ENCODE assay signal across 17 mouse cellular contexts in the genomic region with DNA sequence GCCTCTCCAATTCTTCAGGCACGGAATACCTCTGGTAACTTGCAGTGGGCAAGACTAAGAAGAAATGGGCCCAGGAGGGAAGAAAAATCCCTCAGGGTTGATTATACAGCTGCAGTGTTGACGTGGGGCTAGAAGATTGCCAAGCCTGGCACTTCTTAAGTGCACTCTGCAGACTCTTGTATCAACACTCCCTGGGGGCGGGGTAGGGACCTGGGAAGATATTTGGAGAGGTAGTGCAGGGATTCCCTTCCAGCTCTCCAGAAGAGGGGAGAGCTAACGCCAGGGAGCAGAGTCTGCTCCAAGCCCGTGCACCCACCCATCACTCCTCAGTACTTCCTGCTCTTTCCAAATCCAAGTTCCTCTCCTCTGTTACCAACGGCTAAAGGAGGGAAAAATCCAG.
DNase-seq lines count a peak whose midpoint lies in the region; ATAC-seq and TF ChIP-seq lines count a peak whose summit lies in the region.
"Had no signal": no experiment of that assay in that cellular context is flagged by ENCODE, and none has a peak within 500 bp of the region (broad histone marks: within the 10 kb centered on the region; RNA-seq: fewer than 3 reads in every experiment).

No protein-coding gene starts in this region.

- WGBS in heart, embryonic 10.5 days = 26% methylated on average over 6 of the region's 6 CpGs
- WGBS in heart, adult 2 months = 35% methylated on average over 6 of the region's 6 CpGs
- 21% methylated on average over 6 of the region's 6 CpGs for WGBS in heart, embryonic 16.5 days

- H3K9me3 ChIP-seq in heart, embryonic 10.5 days = no peaks in the 10 kb centered on the region
- H3K9me3 ChIP-seq in heart, embryonic 16.5 days (replicated peaks; ENCODE audit: control insufficient read depth, low read length) = no peaks in the 10 kb centered on the region
- H3K9me3 ChIP-seq: forebrain, embryonic 10.5 days; intestine, embryonic 15.5 days; liver, embryonic 12.5 days; stomach, embryonic 15.5 days had no signal

- TF ChIP-seq POLR2A in heart, adult 2 months (IDR thresholded peaks at IDR 0.05; ENCODE audit: insufficient read depth, low read depth, low read length) = no peak

- no peak for TF ChIP-seq EP300 in heart, adult 2 months (IDR thresholded peaks at IDR 0.05; ENCODE audit: insufficient read depth, low read depth, low read length)

- no peak overlapping the region for H3K9ac ChIP-seq in heart, adult 2 months (ENCODE audit: low read depth, low read length)
- no peak overlapping the region for H3K9ac ChIP-seq in heart, embryonic 16.5 days (ENCODE audit: low read length)
- H3K9ac ChIP-seq: intestine, embryonic 15.5 days; liver, embryonic 12.5 days; stomach, embryonic 15.5 days had no signal

- intact Hi-C loops in heart, adult 2 months (cut with DNase I) = loop anchor here (10.0 kb wide), 1 partner anchor 364 kb away; no protein-coding TSS in a partner anchor

- DNase-seq in heart, adult 18-20 months = peak; percentile 13 to 14
- no peak for DNase-seq in heart, embryonic 10.5 days (ENCODE audit: low spot score)
- peak; percentile 18 to 19 for DNase-seq in heart, adult 2 months
- peak; percentile 5 for DNase-seq in skeletal muscle tissue, adult 2 months (ENCODE audit: low read depth, low spot score)
- no peak for DNase-seq in thymus, adult 18-20 months
- no peak for DNase-seq in layer of hippocampus, postnatal 10 days (ENCODE audit: low spot score in 2 of 2)
- DNase-seq: cerebellum, adult 2 months; kidney, postnatal 14 days; layer of hippocampus, adult 9-11 months; midbrain, embryonic 14.5 days had no signal

- TF ChIP-seq CTCF in heart, adult 2 months (IDR thresholded peaks at IDR 0.05) = no peak

- ATAC-seq in heart, embryonic 16.5 days (replicated peaks; ENCODE audit: extremely low read depth, insufficient read depth, low FRiP score) = peak; percentile 77
- ATAC-seq: activated CD4-positive, CD25-positive, alpha-beta regulatory T cell, adult 4 months; CD4-positive, CD25-positive, alpha-beta regulatory T cell, adult 4 months; intestine, embryonic 15.5 days; liver, embryonic 12.5 days had no signal

- H3K36me3 ChIP-seq in heart, embryonic 10.5 days = no peaks in the 10 kb centered on the region
- H3K36me3 ChIP-seq in heart, adult 2 months (ENCODE audit: control insufficient read depth, insufficient read depth, low read length) = no peaks in the 10 kb centered on the region
- H3K36me3 ChIP-seq in heart, embryonic 16.5 days (ENCODE audit: control insufficient read depth, insufficient read depth) = no peaks in the 10 kb centered on the region
- H3K36me3 ChIP-seq: forebrain, embryonic 10.5 days; intestine, embryonic 15.5 days; liver, embryonic 12.5 days; stomach, embryonic 15.5 days had no signal

- no peak overlapping the region for H3K4me3 ChIP-seq in heart, embryonic 10.5 days
- no peak overlapping the region for H3K4me3 ChIP-seq in heart, adult 2 months
- no peak overlapping the region for H3K4me3 ChIP-seq in heart, embryonic 16.5 days (ENCODE audit: low read length)
- H3K4me3 ChIP-seq: forebrain, embryonic 10.5 days; intestine, embryonic 15.5 days; liver, embryonic 12.5 days; stomach, embryonic 15.5 days had no signal

- no peaks in the 10 kb centered on the region for H3K27me3 ChIP-seq in heart, embryonic 10.5 days (ENCODE audit: insufficient read depth, poor library complexity, severe bottlenecking)
- no peaks in the 10 kb centered on the region for H3K27me3 ChIP-seq in heart, adult 2 months (ENCODE audit: control insufficient read depth, insufficient read depth, low read length)
- H3K27me3 ChIP-seq in heart, embryonic 16.5 days (ENCODE audit: control insufficient read depth, insufficient read depth, low read length) = no peaks in the 10 kb centered on the region
- H3K27me3 ChIP-seq: intestine, embryonic 15.5 days; liver, embryonic 12.5 days; stomach, embryonic 15.5 days had no signal

- no peaks in the 10 kb centered on the region for H3K79me2 ChIP-seq in heart, adult 2 months (replicated peaks; ENCODE audit: control insufficient read depth, insufficient read depth, low read length)

- H3K4me1 ChIP-seq in heart, embryonic 10.5 days = no peaks in the 10 kb centered on the region
- H3K4me1 ChIP-seq in heart, adult 2 months (ENCODE audit: control insufficient read depth, insufficient read depth, low read length) = no peaks in the 10 kb centered on the region
- peaks cover 22% of the 10 kb centered on the region for H3K4me1 ChIP-seq in heart, embryonic 16.5 days (ENCODE audit: control insufficient read depth, insufficient read depth, low read length)
- H3K4me1 ChIP-seq: forebrain, embryonic 10.5 days; intestine, embryonic 15.5 days; liver, embryonic 12.5 days; stomach, embryonic 15.5 days had no signal

- H3K27ac ChIP-seq in heart, embryonic 10.5 days = no peak overlapping the region
- no peak overlapping the region for H3K27ac ChIP-seq in heart, adult 2 months
- no peak overlapping the region for H3K27ac ChIP-seq in heart, embryonic 16.5 days (ENCODE audit: low read length)
- H3K27ac ChIP-seq: forebrain, embryonic 10.5 days; intestine, embryonic 15.5 days; liver, embryonic 12.5 days; stomach, embryonic 15.5 days had no signal

- H3K4me2 ChIP-seq in heart, embryonic 16.5 days (ENCODE audit: low read depth, low read length) = peak overlapping the region; percentile 23; the same call in 1 of the 2 replicates
- H3K4me2 ChIP-seq: intestine, embryonic 15.5 days; liver, embryonic 12.5 days; stomach, embryonic 15.5 days had no signal

Comparison
In these comparisons a context has a peak if more than half of its experiments do, and no peak if none do; other contexts are left out.
1. DNase-seq: peak in heart, adult 18-20 months (2 of 2), heart, adult 2 months (2 of 2) and skeletal muscle tissue, adult 2 months (single experiment); none in heart, embryonic 10.5 days (single experiment), thymus, adult 18-20 months (0 of 2) and layer of hippocampus, postnatal 10 days (0 of 2).